Mouse (Mus musculus): ENCODE measurements around the gene Aco1.

- TF ChIP-seq MAX (IDR thresholded peaks at IDR 0.05; ENCODE audit: low read depth) (no peak), SRF (IDR thresholded peaks at IDR 0.05; ENCODE audit: control insufficient read depth, insufficient read length, low read depth) (no peak), USF1 (IDR thresholded peaks at IDR 0.05; ENCODE audit: low read depth) (no peak), POLR2A (IDR thresholded peaks at IDR 0.05; ENCODE audit: insufficient read length, low read depth) (no peak), E2F4 (IDR thresholded peaks at IDR 0.05; ENCODE audit: insufficient read depth) (no peak), TCF3 (IDR thresholded peaks at IDR 0.05; ENCODE audit: insufficient read length, low read depth) (no peak), TCF12 (IDR thresholded peaks at IDR 0.05; ENCODE audit: insufficient read depth, poor library complexity, severe bottlenecking) (no peak), MYOD1 (IDR thresholded peaks at IDR 0.05; ENCODE audit: control insufficient read depth in 1 of 3, insufficient read length in 2 of 3, low read depth in 2 of 3) (no peak), REST (IDR thresholded peaks at IDR 0.05; ENCODE audit: insufficient read depth, insufficient read length) (no peak)
These were observed 93.9 kb downstream of the Aco1 start for GRCm38 (mm10) chr4:40236829-40237228.
